Mouse (Mus musculus) spleen, adult 2 months (tissue): ENCODE measurements at regions not wholly inside any gene's neighbourhood (a gene's known extent, or its start where the extent isn't known, plus 50 kb on each side); places are given as distances from the start of the nearest gene placed in this dataset.

ENCODE experiments used
- DNase-seq, 2 experiments: peaks; one replicate each; pipeline versions ENCODE4 v3.0.0 to v3.0.0-alpha.2; 2012 to 2021; ENCODE audit warnings: low spot score in 2 of 2, low read depth in 1 of 2
- H3K27ac ChIP-seq: fragments of 200-500 bp; 2 replicates; pipeline ENCODE4 v1.5.1; 2012; ENCODE audit warnings: low read length, inconsistent platforms; ENCODE audit not compliant: insufficient read depth
- H3K27me3 ChIP-seq: fragments of 200-500 bp; 2 replicates; pipeline ENCODE4 v1.6.1; 2012; ENCODE audit warnings: mild to moderate bottlenecking, moderate library complexity, low read length, inconsistent platforms; ENCODE audit not compliant: control insufficient read depth, insufficient read depth
- H3K36me3 ChIP-seq: fragments of 200-500 bp; 2 replicates; pipeline ENCODE4 v1.6.1; 2012; ENCODE audit warnings: mild to moderate bottlenecking, low read length, inconsistent platforms; ENCODE audit not compliant: control insufficient read depth, insufficient read depth
- H3K4me1 ChIP-seq: fragments of 200-500 bp; 2 replicates; pipeline ENCODE4 v1.6.1; 2011; ENCODE audit warnings: inconsistent platforms; ENCODE audit not compliant: control insufficient read depth, insufficient read depth, insufficient read length
- H3K4me3 ChIP-seq: fragments of 200-500 bp; 2 replicates; pipeline ENCODE4 v1.5.1; 2011; ENCODE audit warnings: mild to moderate bottlenecking, inconsistent platforms; ENCODE audit not compliant: insufficient read depth, insufficient read length; ENCODE audit errors: extremely low read depth
- CTCF ChIP-seq: fragments of 200-500 bp; IDR thresholded peaks from 2 replicates; pipeline ENCODE4 v1.5.1; 2011; ENCODE audit warnings: mild to moderate bottlenecking, inconsistent platforms; ENCODE audit not compliant: insufficient read depth, insufficient read length, insufficient replicate concordance; ENCODE audit errors: extremely low read depth
- POLR2A ChIP-seq: fragments of 200-500 bp; IDR thresholded peaks from 2 replicates; pipeline ENCODE4 v1.6.1; 2011; ENCODE audit warnings: low read depth, low read length, inconsistent platforms
- WGBS: fragments of 180-500 bp; shearing (Covaris S2); methylation state at CpG from one replicate; pipeline ENCODE4 v1.1.7; 2018; 5-methylcytosine and 5-hydroxymethylcytosine counted together

- TF ChIP-seq CTCF (no peak), POLR2A (no peak)
These were observed 163.4 kb downstream of the Spry2 start for GRCm38 (mm10) chr14:105733013-105733728.

DNA sequence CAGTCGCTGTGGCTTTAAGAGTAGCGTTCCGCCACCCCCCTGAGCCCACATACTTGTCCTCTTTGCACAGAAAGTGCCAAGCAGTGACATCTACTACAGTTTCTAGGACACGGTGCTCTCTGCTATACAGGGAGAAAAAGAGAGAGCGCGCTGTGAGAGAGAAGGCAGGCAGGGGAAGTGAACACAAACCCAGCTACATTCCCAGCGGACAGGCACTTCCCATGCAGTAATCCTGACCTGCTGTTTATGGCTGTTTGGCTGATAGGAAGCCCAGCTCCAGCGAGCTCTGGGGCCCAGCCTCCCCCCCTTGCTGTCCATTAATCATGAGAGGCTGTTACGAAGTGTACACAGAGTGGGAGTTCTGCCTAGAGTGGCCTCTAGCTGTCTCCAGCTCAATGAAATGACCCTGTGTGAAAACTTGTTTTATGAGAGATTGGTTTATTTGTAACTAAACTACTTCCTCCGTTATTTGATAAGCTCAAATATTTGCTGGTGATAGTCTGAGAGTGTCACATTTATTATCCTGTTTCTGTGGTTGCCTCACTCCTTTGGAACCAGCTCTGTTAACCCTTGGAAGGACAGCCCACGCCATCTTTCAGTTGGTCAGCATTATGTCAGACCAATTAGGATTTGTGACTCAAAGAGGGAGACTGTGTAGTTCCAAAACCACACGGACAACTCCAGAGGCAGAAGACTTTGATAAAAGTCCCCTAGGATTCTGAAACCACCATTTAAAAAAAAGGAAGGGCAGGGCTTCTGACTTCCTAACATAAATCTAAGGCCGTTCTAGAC, 164.2 kb downstream of the Spry2 start:
- Histone ChIP-seq H3K4me1 (no peaks in the 10 kb centered on the region; the same call in 1 of the 2 replicates), H3K4me3 (peak overlapping the region; percentile 45), H3K27ac (peak overlapping the region; percentile 33), H3K36me3 (no peaks in the 10 kb centered on the region), H3K27me3 (no peaks in the 10 kb centered on the region)
- DNase-seq: peak in 1 of 2 experiments; percentile 3
- WGBS: 3% methylated on average over 13 of the region's 13 CpGs
- no peak for TF ChIP-seq CTCF
- TF ChIP-seq POLR2A: no peak

More at GRCm38 (mm10) chr14:105733013-105733728, 163.4 kb downstream of the Spry2 start:
- Histone ChIP-seq H3K4me1 (no peaks in the 10 kb centered on the region; the same call in 1 of the 2 replicates), H3K27ac (peak overlapping the region; percentile 43; the same call in 1 of the 2 replicates), H3K36me3 (no peaks in the 10 kb centered on the region), H3K27me3 (no peaks in the 10 kb centered on the region), H3K4me3 (peak overlapping the region; percentile 27; the same call in 1 of the 2 replicates)
- no peak for DNase-seq
- 22% methylated on average over 12 of the region's 12 CpGs for WGBS

- WGBS: 45% methylated on average over 4 of the region's 4 CpGs
- no peak for TF ChIP-seq CTCF
- no peak for TF ChIP-seq POLR2A
- H3K27me3 ChIP-seq: no peaks in the 10 kb centered on the region
- no peak overlapping the region for H3K27ac ChIP-seq
- no peaks in the 10 kb centered on the region for H3K36me3 ChIP-seq
- H3K4me3 ChIP-seq: no peak overlapping the region
- DNase-seq: no peak
- no peaks in the 10 kb centered on the region; the same call in 1 of the 2 replicates for H3K4me1 ChIP-seq
These were observed 165.8 kb downstream of the Spry2 start for GRCm38 (mm10) chr14:105730786-105731185.

- no peaks in the 10 kb centered on the region; the same call in 1 of the 2 replicates for H3K4me1 ChIP-seq
- WGBS: 92% methylated on average over 5 of the region's 5 CpGs
- TF ChIP-seq CTCF: no peak
- no peak for TF ChIP-seq POLR2A
These were observed 167.8 kb downstream of the Spry2 start for GRCm38 (mm10) chr14:105728841-105729240.

DNA sequence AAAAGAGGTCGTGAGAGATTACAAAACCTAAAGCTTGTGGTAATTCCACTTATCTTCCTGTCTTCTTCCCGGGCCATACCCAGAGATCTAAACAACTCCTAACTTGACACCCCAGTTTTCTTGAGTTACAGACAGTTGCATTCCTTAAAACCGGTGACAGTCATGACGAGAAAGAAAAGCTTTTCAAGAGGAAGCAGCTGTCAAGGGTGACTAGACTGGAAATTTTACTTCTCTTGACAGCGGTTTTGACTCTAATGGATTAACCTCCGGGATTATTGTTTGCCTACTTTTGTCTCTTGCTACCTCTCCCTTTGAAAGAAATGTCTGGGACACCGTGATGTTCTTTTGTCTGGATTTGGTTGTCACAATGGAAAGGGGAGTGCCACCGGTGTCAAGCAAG, 170.9 kb downstream of the Spry2 start:
- Histone ChIP-seq H3K4me1 (no peaks in the 10 kb centered on the region), H3K27me3 (no peaks in the 10 kb centered on the region), H3K27ac (no peak overlapping the region), H3K4me3 (no peak overlapping the region), H3K36me3 (no peaks in the 10 kb centered on the region)
- 15% methylated on average over 8 of the region's 8 CpGs for WGBS
- TF ChIP-seq CTCF (no peak), POLR2A (no peak)
- no peak for DNase-seq

More at GRCm38 (mm10) chr14:105728841-105729240, 167.8 kb downstream of the Spry2 start:
- Histone ChIP-seq H3K27ac (no peak overlapping the region), H3K36me3 (no peaks in the 10 kb centered on the region), H3K4me3 (no peak overlapping the region), H3K27me3 (no peaks in the 10 kb centered on the region)
- DNase-seq: no peak

GRCm38 (mm10) chr14:105722923-105723322, 173.7 kb downstream of the Spry2 start:
- 86% methylated on average over 2 of the region's 2 CpGs for WGBS

More at GRCm38 (mm10) chr14:105722923-105723322, 173.7 kb downstream of the Spry2 start:
- Histone ChIP-seq H3K4me1 (no peaks in the 10 kb centered on the region), H3K27ac (no peak overlapping the region), H3K36me3 (no peaks in the 10 kb centered on the region), H3K27me3 (no peaks in the 10 kb centered on the region), H3K4me3 (no peak overlapping the region)
- no peak for TF ChIP-seq CTCF
- no peak for TF ChIP-seq POLR2A
- DNase-seq: no peak
